Mouse (Mus musculus): Measurements from ENCODE around the gene Imp3. TPM values are rescaled to one million over a fixed set of nuclear protein-coding genes. Genes with fewer than 3 reads are reported as not detected.

Imp3 gene
- total and polyA plus RNA-seq, 3 experiments = 154 to 160 TPM; not detected in 1

DNA sequence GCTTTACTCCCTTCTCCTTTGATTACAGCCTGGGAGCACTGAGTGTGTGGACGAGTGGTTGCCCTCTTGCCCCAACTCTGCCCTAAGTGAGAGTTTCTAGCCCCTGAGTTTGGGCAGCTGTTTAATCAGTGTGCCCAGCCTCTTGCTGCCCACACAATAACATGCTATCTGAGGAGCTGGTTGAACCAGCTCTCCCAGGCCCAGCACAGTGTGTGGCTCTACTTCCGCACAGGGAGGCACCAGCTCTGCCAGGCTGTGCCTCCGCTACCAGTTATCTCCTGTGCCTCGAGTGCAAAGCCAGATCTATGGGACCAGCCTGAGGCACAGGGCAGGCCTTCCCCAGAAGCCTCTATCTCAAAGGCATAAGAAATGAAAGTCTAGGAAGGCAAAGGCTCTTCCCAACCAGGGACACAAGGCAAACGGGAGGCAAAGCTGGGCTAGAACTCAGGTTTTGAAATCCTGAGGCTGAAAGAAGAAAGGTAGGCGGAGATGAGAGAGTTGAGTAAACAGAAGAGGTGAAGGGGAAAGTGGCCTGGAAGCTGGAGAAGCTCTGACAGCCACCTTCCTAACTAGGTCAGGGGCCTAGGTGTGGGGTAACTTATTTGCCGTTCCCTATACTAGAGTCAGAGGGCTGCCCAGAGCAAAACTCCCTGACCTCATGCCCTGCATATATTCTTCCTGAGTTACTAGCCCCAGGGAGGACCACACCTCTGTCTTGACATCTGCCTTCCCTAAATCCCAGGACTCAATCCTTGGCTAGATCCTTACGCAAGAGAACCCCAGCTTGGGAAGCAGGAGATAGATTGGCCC is 13.2 kb upstream of the Imp3 start:
- Histone ChIP-seq H3K79me2 (ENCODE audit: control insufficient read depth, insufficient read depth, low read length, poor library complexity) (no peaks in the 10 kb centered on the region; the same call in 1 of the 2 replicates), H3K27ac (ENCODE audit: control insufficient read depth, low read depth, low read length) (peak overlapping the region; percentile 44), H3K36me3 (ENCODE audit: control insufficient read depth in 1 of 2, insufficient read depth in 2 of 2, low read length in 2 of 2) (peaks cover 0 to 8% of the 10 kb centered on the region in 2 experiments; a peak in 2 of 4 replicates), H3K4me3 (ENCODE audit: control insufficient read depth in 1 of 2, insufficient read depth in 1 of 2, low read depth in 2 of 2, low read length in 2 of 2) (peak overlapping the region; percentile 19 to 38), H3K9ac (ENCODE audit: control insufficient read depth, low read depth, low read length, poor library complexity, severe bottlenecking) (peak overlapping the region; percentile 42), H3K27me3 (ENCODE audit: control insufficient read depth in 1 of 2, insufficient read depth in 2 of 2, low read length in 2 of 2) (no peaks in the 10 kb centered on the region), H3K4me1 (ENCODE audit: control insufficient read depth in 1 of 2, insufficient read depth in 2 of 2, low read length in 2 of 2) (peaks cover 5 to 30% of the 10 kb centered on the region in 2 experiments; a peak in 3 of 4 replicates), H3K9me3 (replicated peaks; ENCODE audit: insufficient read depth, low read length) (no peaks in the 10 kb centered on the region)
- TF ChIP-seq RAD21 (IDR thresholded peaks at IDR 0.05; ENCODE audit: low read depth, low read length) (no peak), ELF1 (IDR thresholded peaks at IDR 0.05; ENCODE audit: low read depth, low read length) (0 out of 2 replicates have a peak, but pooled peaks have one; percentile 20)
- DNase-seq (ENCODE audit: low read depth, low spot score) = no peak

DNA sequence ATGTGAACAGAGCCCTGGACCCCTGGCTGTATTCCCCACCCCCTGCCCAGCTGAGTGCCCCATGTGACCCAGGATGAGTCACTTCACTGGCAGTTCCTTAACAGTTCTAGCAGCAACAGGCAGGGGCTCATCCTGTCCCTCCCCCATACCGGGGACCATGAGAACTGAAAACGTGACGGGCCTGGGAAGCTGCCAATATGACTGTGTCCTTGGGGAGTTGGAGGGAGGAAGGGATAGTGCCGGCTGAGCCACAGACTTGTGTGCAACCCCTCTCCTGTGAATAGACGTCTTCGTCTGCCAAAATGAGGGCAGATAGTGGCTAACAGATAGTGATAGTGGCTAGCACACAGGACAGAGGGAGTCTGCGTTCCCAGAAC is 12.6 kb upstream of the Imp3 start:
- peak; percentile 82 for DNase-seq (ENCODE audit: low read depth, low spot score)

More for the DNA sequence above, 12.6 kb upstream of the Imp3 start:
- Histone ChIP-seq H3K9me3 (replicated peaks; ENCODE audit: insufficient read depth, low read length) (no peaks in the 10 kb centered on the region), H3K36me3 (ENCODE audit: control insufficient read depth in 1 of 2, insufficient read depth in 2 of 2, low read length in 2 of 2) (peaks cover 0 to 8% of the 10 kb centered on the region in 2 experiments; a peak in 2 of 4 replicates), H3K27ac (ENCODE audit: control insufficient read depth, low read depth, low read length) (peak overlapping the region; percentile 44), H3K4me3 (ENCODE audit: control insufficient read depth in 1 of 2, insufficient read depth in 1 of 2, low read depth in 2 of 2, low read length in 2 of 2) (peak overlapping the region; percentile 19 to 38), H3K4me1 (ENCODE audit: control insufficient read depth in 1 of 2, insufficient read depth in 2 of 2, low read length in 2 of 2) (peaks cover 5 to 30% of the 10 kb centered on the region in 2 experiments; a peak in 3 of 4 replicates), H3K79me2 (ENCODE audit: control insufficient read depth, insufficient read depth, low read length, poor library complexity) (no peaks in the 10 kb centered on the region; the same call in 1 of the 2 replicates), H3K27me3 (ENCODE audit: control insufficient read depth in 1 of 2, insufficient read depth in 2 of 2, low read length in 2 of 2) (no peaks in the 10 kb centered on the region), H3K9ac (ENCODE audit: control insufficient read depth, low read depth, low read length, poor library complexity, severe bottlenecking) (peak overlapping the region; percentile 42)
- TF ChIP-seq UBTF (IDR thresholded peaks at IDR 0.05; ENCODE audit: borderline replicate concordance, insufficient read depth, low read depth, low read length) (no peak), ETS1 (IDR thresholded peaks at IDR 0.05; ENCODE audit: low read depth, low read length) (peak; percentile 96), TAL1 (IDR thresholded peaks at IDR 0.05; ENCODE audit: low read length) (peak; percentile 24; the same call in 1 of the 2 replicates), JUND (IDR thresholded peaks at IDR 0.05; ENCODE audit: low read depth, low read length) (peak; percentile 82), USF1 (IDR thresholded peaks at IDR 0.05; ENCODE audit: low read depth, low read length) (peak; percentile 93), SIN3A (IDR thresholded peaks at IDR 0.05; ENCODE audit: low read length) (peak; percentile 71), MAZ (IDR thresholded peaks at IDR 0.05; ENCODE audit: low read depth, low read length) (peak; percentile 47; the same call in 1 of the 2 replicates), MYB (IDR thresholded peaks at IDR 0.05; ENCODE audit: low read depth, low read length) (peak; percentile 52; the same call in 1 of the 2 replicates), MAX (IDR thresholded peaks at IDR 0.05; ENCODE audit: low read length) (peak; percentile 77), MYC (IDR thresholded peaks at IDR 0.05; ENCODE audit: low read depth, low read length) (peak; percentile 41; the same call in 1 of the 2 replicates), MXI1 (IDR thresholded peaks at IDR 0.05; ENCODE audit: low read depth, low read length) (peak; percentile 79; the same call in 1 of the 2 replicates), RCOR1 (IDR thresholded peaks at IDR 0.05; ENCODE audit: low read depth, low read length) (peak; percentile 27; the same call in 1 of the 2 replicates), TBP (IDR thresholded peaks at IDR 0.05; ENCODE audit: low read depth, low read length) (no peak), BHLHE40 (IDR thresholded peaks at IDR 0.05; ENCODE audit: borderline replicate concordance, low read depth, low read length) (peak; percentile 95), EP300 (IDR thresholded peaks at IDR 0.05; ENCODE audit: low read depth in 1 of 2, low read length in 2 of 2) (peak; percentile 75 to 76), CHD2 (IDR thresholded peaks at IDR 0.05; ENCODE audit: low read length) (peak; percentile 51), HCFC1 (IDR thresholded peaks at IDR 0.05; ENCODE audit: low read depth, low read length) (peak; percentile 56; the same call in 1 of the 2 replicates), POLR2AphosphoS2 (IDR thresholded peaks at IDR 0.05; ENCODE audit: low read length) (no peak), POLR2AphosphoS5 (IDR thresholded peaks at IDR 0.05; ENCODE audit: borderline replicate concordance, low read depth, low read length) (no peak), USF2 (IDR thresholded peaks at IDR 0.05; ENCODE audit: borderline replicate concordance in 1 of 2, insufficient read depth in 1 of 2, low read depth in 1 of 2, low read length in 2 of 2) (peak in 1 of 2 experiments; percentile 64; a peak in 2 of 4 replicates), GATA1 (IDR thresholded peaks at IDR 0.05; ENCODE audit: low read depth, low read length) (peak; percentile 66), TCF12 (IDR thresholded peaks at IDR 0.05; ENCODE audit: low read depth, low read length) (no peak)
